Mouse (Mus musculus): ENCODE data around the gene Ctsd. TPM values are rescaled to one million over a fixed set of nuclear protein-coding genes. Genes with fewer than 3 reads are reported as not detected.

Ctsd gene
- 535 and 745 TPM in 2 replicates for total RNA-seq (2012; rRNA removed)

GRCm38 (mm10) chr7:142387419-142388148 is at the start of gene Ctsd:
Ctsd (minus strand) TSS chr7:142388038.
- peaks cover 35% of the 10 kb centered on the region for H3K36me3 ChIP-seq (ENCODE audit: control insufficient read depth, insufficient read depth, low read length, poor library complexity, severe bottlenecking)
- peak; percentile 96 for DNase-seq (ENCODE audit: low read depth, low spot score)
- no peak for TF ChIP-seq HCFC1 (IDR thresholded peaks at IDR 0.05; ENCODE audit: borderline replicate concordance, insufficient read depth, low read length)
- TF ChIP-seq CHD2 (IDR thresholded peaks at IDR 0.05; ENCODE audit: low read depth, low read length) = no peak
- TF ChIP-seq ZNF384 (IDR thresholded peaks at IDR 0.05; ENCODE audit: low read depth, low read length) = no peak
- no peak for TF ChIP-seq ZC3H11A (IDR thresholded peaks at IDR 0.05; ENCODE audit: borderline replicate concordance, low read depth, low read length)
- TF ChIP-seq MAFK (IDR thresholded peaks at IDR 0.05; ENCODE audit: insufficient read depth, low read depth, low read length) = 0 out of 2 replicates have a peak, but pooled peaks have one; percentile 38
- in situ Hi-C loops (cut with MboI; ENCODE audit: low sequenced_read_pairs in 2 of 2, unreplicated experiment in 2 of 2) = no loop called here
- H3K27ac ChIP-seq (ENCODE audit: insufficient read depth, low read depth, low read length, poor library complexity, severe bottlenecking) = peak within 1 kb of the TSS; percentile 58; the same call in 1 of the 2 replicates
- H3K9me3 ChIP-seq (ENCODE audit: control insufficient read depth, insufficient read depth, low read depth, low read length) = no peaks in the 10 kb centered on the region
- peak within 1 kb of the TSS; percentile 85 to 88 for H3K4me3 ChIP-seq (ENCODE audit: insufficient read depth in 1 of 2, low read depth in 1 of 2, low read length in 2 of 2, poor library complexity in 1 of 2, severe bottlenecking in 1 of 2)
- H3K4me1 ChIP-seq (ENCODE audit: control insufficient read depth in 2 of 2, insufficient read depth in 2 of 2, low read length in 2 of 2, poor library complexity in 1 of 2) = peaks cover 0 to 16% of the 10 kb centered on the region in 2 experiments; a peak in 2 of 4 replicates
- H3K9ac ChIP-seq (ENCODE audit: insufficient read depth, low read depth, low read length, poor library complexity, severe bottlenecking) = peak within 1 kb of the TSS; percentile 92

DNA sequence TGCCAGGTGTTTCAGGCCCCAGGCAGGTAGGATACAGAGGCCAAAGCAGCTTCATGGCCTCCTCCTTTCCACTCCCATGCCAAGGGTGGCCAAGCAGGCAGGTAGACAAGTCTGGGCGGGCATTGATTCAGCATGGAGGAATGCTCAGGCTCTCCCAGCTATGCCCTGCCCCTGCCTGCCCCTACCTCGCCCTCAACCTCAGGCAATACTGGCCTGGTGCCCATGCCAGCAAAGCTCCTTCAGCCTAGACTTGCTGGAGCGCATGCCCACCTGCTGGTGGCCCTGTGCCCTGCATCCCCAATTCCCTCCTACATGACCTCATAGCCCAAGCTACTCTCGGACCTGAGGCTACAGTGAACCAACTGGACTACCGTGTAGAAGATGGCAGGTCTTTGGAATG is 49.5 kb upstream of the Ctsd start:
- no peaks in the 10 kb centered on the region for H3K9me3 ChIP-seq (ENCODE audit: control insufficient read depth, insufficient read depth, low read depth, low read length)
- no peak overlapping the region for H3K9ac ChIP-seq (ENCODE audit: insufficient read depth, low read depth, low read length, poor library complexity, severe bottlenecking)
- H3K36me3 ChIP-seq (ENCODE audit: control insufficient read depth, insufficient read depth, low read length, poor library complexity, severe bottlenecking) = no peaks in the 10 kb centered on the region
- no peak for TF ChIP-seq CHD2 (IDR thresholded peaks at IDR 0.05; ENCODE audit: low read depth, low read length)
- no peak for TF ChIP-seq ZC3H11A (IDR thresholded peaks at IDR 0.05; ENCODE audit: borderline replicate concordance, low read depth, low read length)
- TF ChIP-seq ZNF384 (IDR thresholded peaks at IDR 0.05; ENCODE audit: low read depth, low read length) = no peak
- TF ChIP-seq HCFC1 (IDR thresholded peaks at IDR 0.05; ENCODE audit: borderline replicate concordance, insufficient read depth, low read length) = no peak
- no peak for TF ChIP-seq MAFK (IDR thresholded peaks at IDR 0.05; ENCODE audit: insufficient read depth, low read depth, low read length)
- DNase-seq (ENCODE audit: low read depth, low spot score) = no peak
- H3K27ac ChIP-seq (ENCODE audit: insufficient read depth, low read depth, low read length, poor library complexity, severe bottlenecking) = no peak overlapping the region
- peaks cover 0 to 14% of the 10 kb centered on the region in 2 experiments; a peak in 2 of 4 replicates for H3K4me1 ChIP-seq (ENCODE audit: control insufficient read depth in 2 of 2, insufficient read depth in 2 of 2, low read length in 2 of 2, poor library complexity in 1 of 2)
- H3K4me3 ChIP-seq (ENCODE audit: insufficient read depth in 1 of 2, low read depth in 1 of 2, low read length in 2 of 2, poor library complexity in 1 of 2, severe bottlenecking in 1 of 2) = no peak overlapping the region
- in situ Hi-C loops (cut with MboI; ENCODE audit: low sequenced_read_pairs in 2 of 2, unreplicated experiment in 2 of 2) = loop anchor here in 1 of 2 experiments (10.0 kb wide), 1 partner anchor 103 kb away; no protein-coding TSS in a partner anchor

DNA sequence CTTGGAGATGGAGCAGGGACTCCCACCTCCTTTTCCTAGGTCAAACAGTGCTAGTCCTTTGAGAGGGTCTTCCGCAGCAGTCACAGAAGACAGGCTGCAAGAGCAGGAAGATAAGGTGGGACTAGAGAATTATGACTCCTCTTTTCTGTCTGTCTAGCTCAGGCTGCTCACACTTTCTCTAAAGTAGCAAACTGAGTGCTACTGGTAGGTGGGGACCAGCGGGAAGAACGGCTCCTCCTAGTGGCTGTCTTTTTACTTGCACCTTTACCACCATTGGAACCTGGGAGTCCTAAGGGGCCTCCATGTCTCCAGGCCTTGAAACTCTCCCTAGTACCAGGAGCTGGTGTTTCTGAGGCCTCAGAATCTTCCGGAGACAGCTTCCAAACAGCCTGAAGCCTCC is 47.7 kb upstream of the Ctsd start:
- Histone ChIP-seq H3K9ac (ENCODE audit: insufficient read depth, low read depth, low read length, poor library complexity, severe bottlenecking) (no peak overlapping the region), H3K36me3 (ENCODE audit: control insufficient read depth, insufficient read depth, low read length, poor library complexity, severe bottlenecking) (no peaks in the 10 kb centered on the region), H3K27ac (ENCODE audit: insufficient read depth, low read depth, low read length, poor library complexity, severe bottlenecking) (no peak overlapping the region), H3K9me3 (ENCODE audit: control insufficient read depth, insufficient read depth, low read depth, low read length) (no peaks in the 10 kb centered on the region), H3K4me3 (ENCODE audit: insufficient read depth in 1 of 2, low read depth in 1 of 2, low read length in 2 of 2, poor library complexity in 1 of 2, severe bottlenecking in 1 of 2) (no peak overlapping the region), H3K4me1 (ENCODE audit: control insufficient read depth in 2 of 2, insufficient read depth in 2 of 2, low read length in 2 of 2, poor library complexity in 1 of 2) (peaks cover 0 to 13% of the 10 kb centered on the region in 2 experiments; a peak in 2 of 4 replicates)
- peak; percentile 75 for DNase-seq (ENCODE audit: low read depth, low spot score)
- TF ChIP-seq HCFC1 (IDR thresholded peaks at IDR 0.05; ENCODE audit: borderline replicate concordance, insufficient read depth, low read length) (no peak), ZC3H11A (IDR thresholded peaks at IDR 0.05; ENCODE audit: borderline replicate concordance, low read depth, low read length) (0 out of 2 replicates have a peak, but pooled peaks have one; percentile 21)
- in situ Hi-C loops (cut with MboI; ENCODE audit: low sequenced_read_pairs in 2 of 2, unreplicated experiment in 2 of 2) = loop anchor here in 1 of 2 experiments (10.0 kb wide), 1 partner anchor 101 kb away; no protein-coding TSS in a partner anchor

- peaks cover 0 to 13% of the 10 kb centered on the region in 2 experiments; a peak in 2 of 4 replicates for H3K4me1 ChIP-seq (ENCODE audit: control insufficient read depth in 2 of 2, insufficient read depth in 2 of 2, low read length in 2 of 2, poor library complexity in 1 of 2)
- TF ChIP-seq HCFC1 (IDR thresholded peaks at IDR 0.05; ENCODE audit: borderline replicate concordance, insufficient read depth, low read length) = no peak
- TF ChIP-seq ZNF384 (IDR thresholded peaks at IDR 0.05; ENCODE audit: low read depth, low read length) = no peak
- no peak for TF ChIP-seq CHD2 (IDR thresholded peaks at IDR 0.05; ENCODE audit: low read depth, low read length)
- TF ChIP-seq ZC3H11A (IDR thresholded peaks at IDR 0.05; ENCODE audit: borderline replicate concordance, low read depth, low read length) = no peak
- no peak for TF ChIP-seq MAFK (IDR thresholded peaks at IDR 0.05; ENCODE audit: insufficient read depth, low read depth, low read length)
- in situ Hi-C loops (cut with MboI; ENCODE audit: low sequenced_read_pairs in 2 of 2, unreplicated experiment in 2 of 2) = loop anchor here in 1 of 2 experiments (10.0 kb wide), 1 partner anchor 100 kb away; no protein-coding TSS in a partner anchor
- H3K9ac ChIP-seq (ENCODE audit: insufficient read depth, low read depth, low read length, poor library complexity, severe bottlenecking) = peak within 1 kb of the TSS; percentile 55; the same call in 1 of the 2 replicates
- H3K4me3 ChIP-seq (ENCODE audit: insufficient read depth in 1 of 2, low read depth in 1 of 2, low read length in 2 of 2, poor library complexity in 1 of 2, severe bottlenecking in 1 of 2) = 0 out of 4 replicates have a peak within 1 kb of the TSS, but pooled peaks of 1 of the 2 experiments have one; percentile 36
- H3K27ac ChIP-seq (ENCODE audit: insufficient read depth, low read depth, low read length, poor library complexity, severe bottlenecking) = no peak within 1 kb of the TSS
- DNase-seq (ENCODE audit: low read depth, low spot score) = no peak
- H3K36me3 ChIP-seq (ENCODE audit: control insufficient read depth, insufficient read depth, low read length, poor library complexity, severe bottlenecking) = no peaks in the 10 kb centered on the region
- H3K9me3 ChIP-seq (ENCODE audit: control insufficient read depth, insufficient read depth, low read depth, low read length) = no peaks in the 10 kb centered on the region
These were observed 46.5 kb upstream of the Ctsd start, which contains the start of gene Syt8 for GRCm38 (mm10) chr7:142434137-142434865. Syt8 (plus strand) TSS chr7:142434850.
